Mouse (Mus musculus) splenic B cell, adult 2 months (primary cell): Measurements from ENCODE around the gene Sik1.
A peak's percentile ranks its signal among the peaks of the same experiment; 100 is the strongest.
"Not testable (repeated sequence)": the region's sequence is repeated elsewhere in the genome, so short reads cannot be mapped to it uniquely, and the experiment has no call there.

Experiments used
- DNase-seq: peaks from one replicate; pipeline ENCODE4 v3.0.0-alpha.2; 2011; ENCODE audit warnings: low read depth, low spot score
- H3K27me3 ChIP-seq: 2 replicates; pipeline ENCODE4 v1.6.1; 2012; ENCODE audit warnings: mild to moderate bottlenecking, low read length, moderate library complexity, mixed read lengths; ENCODE audit not compliant: control insufficient read depth, poor library complexity, insufficient read depth, severe bottlenecking
- H3K36me3 ChIP-seq: 2 replicates; pipeline ENCODE4 v1.6.1; 2012; ENCODE audit warnings: mild to moderate bottlenecking, low read length, moderate library complexity, mixed read lengths; ENCODE audit not compliant: control insufficient read depth, poor library complexity, insufficient read depth, severe bottlenecking

The Sik1 gene

GRCm38 (mm10) chr17:31889446-31890201 is 34.0 kb upstream of the Sik1 start:
- no peak for DNase-seq
- no peaks in the 10 kb centered on the region for H3K27me3 ChIP-seq

GRCm38 (mm10) chr17:31888540-31888939 is 32.9 kb upstream of the Sik1 start:
- no peak for DNase-seq
- H3K27me3 ChIP-seq, result no peaks in the 10 kb centered on the region
- H3K36me3 ChIP-seq, result no peaks in the 10 kb centered on the region

More at GRCm38 (mm10) chr17:31889446-31890201, 34.0 kb upstream of the Sik1 start:
- H3K36me3 ChIP-seq, result no peaks in the 10 kb centered on the region

- H3K27me3 ChIP-seq, H3K36me3 ChIP-seq, DNase-seq: not testable (repeated sequence)
Measured at GRCm38 (mm10) chr17:31884676-31885075, 29.1 kb upstream of the Sik1 start.

- Histone ChIP-seq H3K27me3 (no peaks in the 10 kb centered on the region), H3K36me3 (no peaks in the 10 kb centered on the region)
- DNase-seq, result no peak
Measured at GRCm38 (mm10) chr17:31879406-31879805, 23.8 kb upstream of the Sik1 start.

- no peaks in the 10 kb centered on the region for H3K36me3 ChIP-seq
- DNase-seq, result peak; percentile 42
Measured at GRCm38 (mm10) chr17:31877650-31878141, 22.1 kb upstream of the Sik1 start.

GRCm38 (mm10) chr17:31877181-31877581 is 21.6 kb upstream of the Sik1 start:
- Histone ChIP-seq H3K36me3 (no peaks in the 10 kb centered on the region), H3K27me3 (no peaks in the 10 kb centered on the region)
- no peak for DNase-seq

More at GRCm38 (mm10) chr17:31877650-31878141, 22.1 kb upstream of the Sik1 start:
- no peaks in the 10 kb centered on the region for H3K27me3 ChIP-seq

- no peak for DNase-seq
- H3K27me3 ChIP-seq, result no peaks in the 10 kb centered on the region
- H3K36me3 ChIP-seq, result no peaks in the 10 kb centered on the region
Measured at GRCm38 (mm10) chr17:31876775-31877174, 21.2 kb upstream of the Sik1 start.

- peak; percentile 61 for DNase-seq
- H3K27me3 ChIP-seq, result no peaks in the 10 kb centered on the region
Measured at GRCm38 (mm10) chr17:31875326-31875930, 19.8 kb upstream of the Sik1 start.

GRCm38 (mm10) chr17:31874691-31875090 is 19.1 kb upstream of the Sik1 start:
- Histone ChIP-seq H3K36me3 (no peaks in the 10 kb centered on the region), H3K27me3 (no peaks in the 10 kb centered on the region)
- no peak for DNase-seq

More at GRCm38 (mm10) chr17:31875326-31875930, 19.8 kb upstream of the Sik1 start:
- H3K36me3 ChIP-seq, result no peaks in the 10 kb centered on the region

GRCm38 (mm10) chr17:31873973-31874372 is 18.4 kb upstream of the Sik1 start:
- DNase-seq, result no peak
- Histone ChIP-seq H3K27me3 (no peaks in the 10 kb centered on the region), H3K36me3 (no peaks in the 10 kb centered on the region)

- DNase-seq, result no peak
- Histone ChIP-seq H3K27me3 (no peaks in the 10 kb centered on the region), H3K36me3 (no peaks in the 10 kb centered on the region)
Measured at GRCm38 (mm10) chr17:31873185-31873870, 17.7 kb upstream of the Sik1 start.

- no peak for DNase-seq
- Histone ChIP-seq H3K36me3 (no peaks in the 10 kb centered on the region), H3K27me3 (no peaks in the 10 kb centered on the region)
Measured at GRCm38 (mm10) chr17:31872826-31873165, 17.2 kb upstream of the Sik1 start.

- no peak for DNase-seq
- H3K36me3 ChIP-seq, result no peaks in the 10 kb centered on the region
Measured at GRCm38 (mm10) chr17:31871968-31872825, 16.6 kb upstream of the Sik1 start.

GRCm38 (mm10) chr17:31870931-31871421 is 15.4 kb upstream of the Sik1 start:
- Histone ChIP-seq H3K36me3 (no peaks in the 10 kb centered on the region), H3K27me3 (no peaks in the 10 kb centered on the region)
- DNase-seq, result no peak

More at GRCm38 (mm10) chr17:31871968-31872825, 16.6 kb upstream of the Sik1 start:
- no peaks in the 10 kb centered on the region for H3K27me3 ChIP-seq
